23 mouse cellular contexts compared by ENCODE assay signal in genomic region chr10:99011084-99011483, GRCm38 (mm10).
"Had no signal": no experiment of that assay in that cellular context is flagged by ENCODE, and none has a peak within 500 bp of the region (broad histone marks: within the 10 kb centered on the region; RNA-seq: fewer than 3 reads in every experiment).

No protein-coding gene starts in this region.

- H3K4me3 ChIP-seq: forebrain, embryonic 15.5 days; heart, embryonic 10.5 days; heart, embryonic 13.5 days; heart, embryonic 15.5 days; intestine, embryonic 15.5 days; limb, embryonic 13.5 days had no signal

- H3K27me3 ChIP-seq: forebrain, embryonic 15.5 days; heart, embryonic 13.5 days; heart, embryonic 15.5 days; intestine, embryonic 15.5 days; limb, embryonic 13.5 days had no signal

- DNase-seq: forebrain, postnatal 0 days; gastrocnemius, postnatal 14 days; gastrocnemius, postnatal 36 days; heart, adult 18-20 months; heart, postnatal 14 days; heart, postnatal 36 days; kidney, adult 18-20 months; kidney, adult 8-10 months; kidney, postnatal 10 days; kidney, postnatal 36 days; layer of hippocampus, adult 9-11 months; layer of hippocampus, postnatal 36 days; left cerebral cortex, postnatal 4 days had no signal

- H3K4me2 ChIP-seq: forebrain, embryonic 15.5 days; heart, embryonic 13.5 days; heart, embryonic 15.5 days; hindbrain, embryonic 14.5 days; intestine, embryonic 15.5 days; limb, embryonic 13.5 days had no signal

- H3K4me1 ChIP-seq: forebrain, embryonic 15.5 days; intestine, embryonic 15.5 days; limb, embryonic 13.5 days had no signal

- ATAC-seq: forebrain, embryonic 15.5 days; forebrain, postnatal 0 days; hindbrain, embryonic 16.5 days; inflammation-experienced regulatory T-cells, adult 6 months; intestine, embryonic 15.5 days; intestine, postnatal 0 days had no signal

- H3K27ac ChIP-seq: forebrain, embryonic 15.5 days; heart, embryonic 10.5 days; heart, embryonic 15.5 days; hindbrain, embryonic 14.5 days; intestine, embryonic 15.5 days; limb, embryonic 13.5 days had no signal

- H3K9ac ChIP-seq: forebrain, embryonic 15.5 days; forebrain, postnatal 0 days; heart, embryonic 13.5 days; heart, embryonic 15.5 days; hindbrain, embryonic 14.5 days; intestine, embryonic 15.5 days; limb, embryonic 13.5 days had no signal

- H3K9me3 ChIP-seq: forebrain, embryonic 15.5 days; heart, embryonic 10.5 days; heart, embryonic 13.5 days; heart, embryonic 15.5 days; intestine, embryonic 15.5 days; limb, embryonic 13.5 days had no signal
